Mouse (Mus musculus) myocyte (in vitro differentiated cells): ENCODE measurements at regions not wholly inside any gene's neighbourhood (a gene's known extent, or its start where the extent isn't known, plus 50 kb on each side); places are given as distances from the start of the nearest gene placed in this dataset.

Experiments
- H3K27me3 ChIP-seq: one replicate; pipeline ENCODE4 v1.6.1; 2011; ENCODE audit not compliant: control insufficient read depth, insufficient read depth, insufficient read length
- H3K36me3 ChIP-seq: one replicate; pipeline ENCODE4 v1.6.1; 2011; ENCODE audit not compliant: control insufficient read depth, insufficient read depth
- H3K4me2 ChIP-seq: one replicate; pipeline ENCODE4 v1.6.1; 2011; ENCODE audit warnings: low read depth, control low read depth
- H3K4me3 ChIP-seq: one replicate; pipeline ENCODE4 v1.5.1; 2011; ENCODE audit warnings: mild to moderate bottlenecking, control low read depth, moderate library complexity
- H3K79me2 ChIP-seq: one replicate; pipeline ENCODE4 v1.6.1; 2011; ENCODE audit not compliant: control insufficient read depth, insufficient read depth
- H3ac ChIP-seq: one replicate; pipeline ENCODE4 v1.6.1; 2011; ENCODE audit not compliant: control insufficient read depth, insufficient read length
- CEBPB ChIP-seq: IDR thresholded peaks from 2 replicates; pipeline ENCODE4 v1.6.1; 2011; ENCODE audit warnings: mild to moderate bottlenecking, moderate library complexity; ENCODE audit not compliant: poor library complexity, insufficient read depth, severe bottlenecking
- E2F4 ChIP-seq: IDR thresholded peaks from one replicate; pipeline ENCODE4 v1.6.1; 2011; ENCODE audit warnings: mild to moderate bottlenecking, control low read depth, moderate library complexity; ENCODE audit not compliant: insufficient read depth
- MAX ChIP-seq: IDR thresholded peaks from one replicate; pipeline ENCODE4 v1.6.1; 2011; ENCODE audit warnings: low read depth, mild to moderate bottlenecking, control low read depth
- MYOD1 ChIP-seq, 3 experiments: IDR thresholded peaks; one replicate each; pipeline ENCODE4 v1.6.1; 2011; ENCODE audit warnings: control low read depth in 2 of 3, low read depth in 2 of 3, mild to moderate bottlenecking in 2 of 3, moderate library complexity in 1 of 3; ENCODE audit not compliant: insufficient read length in 2 of 3, control insufficient read depth in 1 of 3
- MYOG ChIP-seq, 3 experiments: IDR thresholded peaks; one replicate each; pipeline ENCODE4 v1.6.1; 2011; ENCODE audit warnings: control low read depth in 2 of 3, low read depth in 2 of 3, mild to moderate bottlenecking in 2 of 3; ENCODE audit not compliant: insufficient read length in 2 of 3, control insufficient read depth in 1 of 3, insufficient read depth in 1 of 3
- POLR2A ChIP-seq: IDR thresholded peaks from one replicate; pipeline ENCODE4 v1.6.1; 2011; ENCODE audit warnings: low read depth, mild to moderate bottlenecking, control low read depth, moderate library complexity; ENCODE audit not compliant: insufficient read length
- POLR2AphosphoS2 ChIP-seq: IDR thresholded peaks from one replicate; pipeline ENCODE4 v1.6.1; 2011; ENCODE audit warnings: low read depth, control low read depth; ENCODE audit not compliant: insufficient read length
- REST ChIP-seq: IDR thresholded peaks from one replicate; pipeline ENCODE4 v1.6.1; 2011; ENCODE audit warnings: mild to moderate bottlenecking, control low read depth, moderate library complexity; ENCODE audit not compliant: insufficient read depth, insufficient read length
- TCF12 ChIP-seq: IDR thresholded peaks from one replicate; pipeline ENCODE4 v1.6.1; 2011; ENCODE audit warnings: mild to moderate bottlenecking, control low read depth; ENCODE audit not compliant: poor library complexity, insufficient read depth, severe bottlenecking
- TCF3 ChIP-seq: IDR thresholded peaks from one replicate; pipeline ENCODE4 v1.6.1; 2011; ENCODE audit warnings: low read depth, control low read depth; ENCODE audit not compliant: insufficient read length
- USF1 ChIP-seq: IDR thresholded peaks from one replicate; pipeline ENCODE4 v1.6.1; 2011; ENCODE audit warnings: low read depth, mild to moderate bottlenecking, control low read depth, moderate library complexity

- Histone ChIP-seq H3K27me3 (no peaks in the 10 kb centered on the region), H3K4me2 (no peak overlapping the region), H3K36me3 (no peaks in the 10 kb centered on the region), H3K79me2 (no peaks in the 10 kb centered on the region), H3K4me3 (no peak overlapping the region), H3ac (no peak overlapping the region)
- TF ChIP-seq TCF3 (no peak), MYOG (IDR thresholded peaks at IDR 0.05; ENCODE audit: control insufficient read depth in 1 of 3, insufficient read depth in 1 of 3, insufficient read length in 2 of 3, low read depth in 2 of 3) (no peak), CEBPB (no peak), E2F4 (no peak), REST (no peak), POLR2AphosphoS2 (no peak), MAX (no peak)
Measured at GRCm38 (mm10) chr8:6448301-6448700, 1343.2 kb upstream of the Slc10a2 start.

- no peaks in the 10 kb centered on the region for H3K27me3 ChIP-seq
- no peaks in the 10 kb centered on the region for H3K36me3 ChIP-seq
- H3K4me2 ChIP-seq: no peak overlapping the region
- TF ChIP-seq TCF3 (no peak), CEBPB (no peak), TCF12 (no peak), MYOG (IDR thresholded peaks at IDR 0.05; ENCODE audit: control insufficient read depth in 1 of 3, insufficient read depth in 1 of 3, insufficient read length in 2 of 3, low read depth in 2 of 3) (no peak), USF1 (no peak), POLR2A (no peak), E2F4 (no peak), REST (no peak), MYOD1 (IDR thresholded peaks at IDR 0.05; ENCODE audit: control insufficient read depth in 1 of 3, insufficient read length in 2 of 3, low read depth in 2 of 3) (no peak)
- no peak overlapping the region for H3K4me3 ChIP-seq
- no peaks in the 10 kb centered on the region for H3K79me2 ChIP-seq
- H3ac ChIP-seq: no peak overlapping the region
Measured at GRCm38 (mm10) chr8:6439069-6439468, 1333.9 kb upstream of the Slc10a2 start.
